Mouse (Mus musculus): Measurements from ENCODE around the gene Dennd6b. TPM values are rescaled to one million over a fixed set of nuclear protein-coding genes. Genes with fewer than 3 reads are reported as not detected.
A peak's percentile ranks its signal among the peaks of the same experiment; 100 is the strongest.

Dennd6b gene
- polyA plus RNA-seq, 1 experiment, result 6.6 TPM

DNA sequence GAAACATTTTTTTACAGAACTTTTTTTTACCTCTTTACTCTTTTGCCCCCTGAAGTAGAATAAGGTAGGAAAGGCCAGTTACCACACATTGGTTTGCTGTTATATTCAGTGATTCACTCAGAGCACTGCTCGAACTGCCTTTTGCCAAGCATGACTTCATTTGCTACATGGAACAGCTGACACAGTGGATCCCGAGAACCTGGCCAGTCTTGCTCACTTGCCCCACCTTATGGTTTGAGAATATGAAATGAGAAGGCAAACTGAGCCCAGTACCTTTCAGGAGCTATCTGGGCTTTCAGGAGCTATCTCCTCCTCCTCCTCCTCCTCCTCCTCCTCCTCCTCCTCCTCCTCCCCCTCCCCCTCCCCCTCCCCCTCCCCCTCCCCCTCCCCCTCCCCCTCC is 37.3 kb upstream of the Dennd6b start:
- Histone ChIP-seq H3K27me3 (ENCODE audit: control insufficient read depth, insufficient read depth, insufficient read length) (no peaks in the 10 kb centered on the region), H3ac (ENCODE audit: control insufficient read depth, insufficient read length) (no peak overlapping the region), H3K36me3 (ENCODE audit: control insufficient read depth, insufficient read depth) (no peaks in the 10 kb centered on the region), H3K4me3 (no peak overlapping the region), H3K79me2 (ENCODE audit: control insufficient read depth, insufficient read depth) (no peaks in the 10 kb centered on the region), H3K4me2 (ENCODE audit: low read depth) (no peak overlapping the region)
- TF ChIP-seq USF1 (IDR thresholded peaks at IDR 0.05; ENCODE audit: low read depth) (peak; percentile 32), POLR2A (IDR thresholded peaks at IDR 0.05; ENCODE audit: insufficient read length, low read depth) (no peak), MYOG (IDR thresholded peaks at IDR 0.05; ENCODE audit: control insufficient read depth in 1 of 3, insufficient read depth in 1 of 3, insufficient read length in 2 of 3, low read depth in 2 of 3) (peak in 2 of 3 experiments; percentile 53 to 63), MYOD1 (IDR thresholded peaks at IDR 0.05; ENCODE audit: control insufficient read depth in 1 of 3, insufficient read length in 2 of 3, low read depth in 2 of 3) (peak; percentile 19 to 70 (median 44)), MAX (IDR thresholded peaks at IDR 0.05; ENCODE audit: low read depth) (no peak)

DNA sequence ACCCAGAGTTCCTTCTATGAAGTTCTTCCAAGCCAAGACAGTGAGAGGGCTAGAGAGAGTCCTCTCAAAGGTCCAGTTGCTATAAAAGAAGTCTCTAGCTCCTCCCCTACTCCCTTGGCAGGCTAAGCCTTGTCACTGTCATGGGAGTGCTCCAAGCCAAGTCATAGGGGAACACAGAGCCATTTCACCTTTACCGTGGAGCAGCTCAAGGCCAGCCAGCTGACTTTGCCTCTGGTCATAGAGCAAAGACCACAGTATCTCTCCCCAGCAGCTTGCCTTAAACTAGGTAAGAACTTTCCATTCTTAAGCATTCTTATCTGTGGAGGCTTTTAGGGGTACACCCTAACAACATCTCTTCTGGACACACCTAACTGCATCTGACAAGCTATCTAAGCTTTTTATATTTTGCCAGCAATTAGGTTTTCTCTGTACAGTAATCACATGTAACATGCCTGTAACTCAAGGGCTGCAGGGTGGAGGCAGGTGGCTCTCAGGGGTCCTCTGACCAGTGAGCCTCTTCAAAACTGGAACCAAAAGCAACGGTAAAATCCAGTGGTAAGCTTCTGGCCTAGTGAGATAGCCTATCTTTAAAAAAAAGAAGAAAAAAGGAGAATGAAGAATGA is 19.4 kb upstream of the Dennd6b start:
- Histone ChIP-seq H3K4me2 (ENCODE audit: low read depth) (no peak overlapping the region), H3K4me3 (no peak overlapping the region), H3K79me2 (ENCODE audit: control insufficient read depth, insufficient read depth) (peaks cover 12% of the 10 kb centered on the region), H3K36me3 (ENCODE audit: control insufficient read depth, insufficient read depth) (peaks cover 14% of the 10 kb centered on the region), H3ac (ENCODE audit: control insufficient read depth, insufficient read length) (no peak overlapping the region), H3K27me3 (ENCODE audit: control insufficient read depth, insufficient read depth, insufficient read length) (no peaks in the 10 kb centered on the region)
- TF ChIP-seq SRF (IDR thresholded peaks at IDR 0.05; ENCODE audit: control insufficient read depth, insufficient read length, low read depth) (no peak), POLR2AphosphoS2 (IDR thresholded peaks at IDR 0.05; ENCODE audit: insufficient read length, low read depth) (no peak), CEBPB (IDR thresholded peaks at IDR 0.05; ENCODE audit: insufficient read depth, poor library complexity, severe bottlenecking) (no peak), E2F4 (IDR thresholded peaks at IDR 0.05; ENCODE audit: insufficient read depth) (no peak)

DNA sequence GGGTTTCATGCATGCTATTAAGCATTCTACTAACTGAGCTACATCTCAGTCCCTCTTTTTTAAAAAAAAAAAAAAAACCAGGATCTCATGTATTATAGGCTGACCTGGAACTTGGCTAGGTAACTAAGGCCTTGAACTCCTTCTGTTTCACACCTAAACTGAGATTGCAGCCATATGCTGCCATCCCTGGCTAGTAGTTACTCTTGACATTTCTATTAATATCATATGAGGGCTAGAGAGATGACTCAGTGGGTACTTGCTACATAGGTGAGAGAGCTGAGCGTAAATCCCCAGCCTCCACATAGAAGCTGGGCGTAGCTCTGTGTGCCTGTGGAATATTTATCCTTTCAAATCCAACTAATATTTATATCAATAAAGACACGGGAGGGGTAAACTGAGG is 18.7 kb upstream of the Dennd6b start:
- H3K79me2 ChIP-seq (ENCODE audit: control insufficient read depth, insufficient read depth), result peaks cover 12% of the 10 kb centered on the region
- no peak overlapping the region for H3K4me2 ChIP-seq (ENCODE audit: low read depth)
- peaks cover 14% of the 10 kb centered on the region for H3K36me3 ChIP-seq (ENCODE audit: control insufficient read depth, insufficient read depth)
- H3K27me3 ChIP-seq (ENCODE audit: control insufficient read depth, insufficient read depth, insufficient read length), result no peaks in the 10 kb centered on the region
- no peak overlapping the region for H3K4me3 ChIP-seq
- H3ac ChIP-seq (ENCODE audit: control insufficient read depth, insufficient read length), result no peak overlapping the region
- TF ChIP-seq MYOG (IDR thresholded peaks at IDR 0.05; ENCODE audit: control insufficient read depth in 1 of 3, insufficient read depth in 1 of 3, insufficient read length in 2 of 3, low read depth in 2 of 3) (no peak), POLR2A (IDR thresholded peaks at IDR 0.05; ENCODE audit: insufficient read length, low read depth) (no peak), POLR2AphosphoS2 (IDR thresholded peaks at IDR 0.05; ENCODE audit: insufficient read length, low read depth) (no peak), MYOD1 (IDR thresholded peaks at IDR 0.05; ENCODE audit: control insufficient read depth in 1 of 3, insufficient read length in 2 of 3, low read depth in 2 of 3) (no peak), USF1 (IDR thresholded peaks at IDR 0.05; ENCODE audit: low read depth) (no peak), SRF (IDR thresholded peaks at IDR 0.05; ENCODE audit: control insufficient read depth, insufficient read length, low read depth) (no peak), E2F4 (IDR thresholded peaks at IDR 0.05; ENCODE audit: insufficient read depth) (no peak), TCF3 (IDR thresholded peaks at IDR 0.05; ENCODE audit: insufficient read length, low read depth) (no peak)

DNA sequence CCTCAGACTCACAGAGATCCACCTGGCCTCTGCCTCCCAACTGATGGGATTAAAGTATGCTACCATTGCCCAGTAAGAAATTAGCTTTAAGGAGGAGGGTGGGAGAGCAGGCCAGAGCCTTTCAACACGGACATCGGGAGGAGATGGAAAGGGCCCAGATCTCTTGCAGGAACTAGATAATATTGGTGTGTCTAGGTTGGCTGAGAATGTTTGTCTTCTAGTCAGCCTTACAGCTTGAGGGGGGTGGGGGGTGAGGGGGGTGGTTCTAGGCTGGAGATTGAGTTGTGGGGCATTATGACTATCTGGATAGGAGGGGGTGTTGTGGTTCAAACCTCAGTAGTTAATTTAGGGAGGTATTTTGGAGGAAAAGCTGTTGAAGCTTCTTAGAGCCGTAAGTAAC is 17.2 kb upstream of the Dennd6b start:
- Histone ChIP-seq H3ac (ENCODE audit: control insufficient read depth, insufficient read length) (no peak overlapping the region), H3K79me2 (ENCODE audit: control insufficient read depth, insufficient read depth) (peaks cover 7% of the 10 kb centered on the region), H3K36me3 (ENCODE audit: control insufficient read depth, insufficient read depth) (peaks cover 14% of the 10 kb centered on the region), H3K4me2 (ENCODE audit: low read depth) (no peak overlapping the region), H3K4me3 (no peak overlapping the region), H3K27me3 (ENCODE audit: control insufficient read depth, insufficient read depth, insufficient read length) (no peaks in the 10 kb centered on the region)
- TF ChIP-seq POLR2A (IDR thresholded peaks at IDR 0.05; ENCODE audit: insufficient read length, low read depth) (no peak), CEBPB (IDR thresholded peaks at IDR 0.05; ENCODE audit: insufficient read depth, poor library complexity, severe bottlenecking) (no peak), USF1 (IDR thresholded peaks at IDR 0.05; ENCODE audit: low read depth) (no peak), TCF3 (IDR thresholded peaks at IDR 0.05; ENCODE audit: insufficient read length, low read depth) (no peak), MYOG (IDR thresholded peaks at IDR 0.05; ENCODE audit: control insufficient read depth in 1 of 3, insufficient read depth in 1 of 3, insufficient read length in 2 of 3, low read depth in 2 of 3) (no peak), POLR2AphosphoS2 (IDR thresholded peaks at IDR 0.05; ENCODE audit: insufficient read length, low read depth) (no peak), TCF12 (IDR thresholded peaks at IDR 0.05; ENCODE audit: insufficient read depth, poor library complexity, severe bottlenecking) (no peak), MAX (IDR thresholded peaks at IDR 0.05; ENCODE audit: low read depth) (no peak), E2F4 (IDR thresholded peaks at IDR 0.05; ENCODE audit: insufficient read depth) (no peak)

DNA sequence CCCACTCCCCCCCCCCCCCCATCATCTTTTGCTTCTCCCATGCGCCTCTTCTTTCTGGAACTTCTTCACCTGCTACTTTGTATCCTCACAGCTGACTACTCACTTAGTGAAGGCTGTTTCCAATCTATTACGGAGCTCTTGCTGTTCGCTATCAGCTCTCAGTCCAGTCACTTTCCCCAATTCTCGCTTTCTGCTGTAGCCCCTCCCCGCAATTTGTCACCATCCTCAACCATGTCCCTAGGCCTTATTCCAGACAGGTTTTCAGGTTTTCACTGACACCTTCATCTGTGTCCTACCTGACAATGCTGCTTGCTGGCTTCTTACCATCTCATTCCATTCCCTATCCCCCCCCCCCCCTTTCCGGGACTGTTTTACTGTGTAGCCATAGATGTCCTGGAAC is 16.2 kb upstream of the Dennd6b start:
- H3K79me2 ChIP-seq (ENCODE audit: control insufficient read depth, insufficient read depth), result peaks cover 4% of the 10 kb centered on the region
- no peak overlapping the region for H3ac ChIP-seq (ENCODE audit: control insufficient read depth, insufficient read length)
- H3K36me3 ChIP-seq (ENCODE audit: control insufficient read depth, insufficient read depth), result peaks cover 14% of the 10 kb centered on the region
- H3K4me2 ChIP-seq (ENCODE audit: low read depth), result peak overlapping the region; percentile 92
- no peaks in the 10 kb centered on the region for H3K27me3 ChIP-seq (ENCODE audit: control insufficient read depth, insufficient read depth, insufficient read length)
- TF ChIP-seq CEBPB (IDR thresholded peaks at IDR 0.05; ENCODE audit: insufficient read depth, poor library complexity, severe bottlenecking) (no peak), POLR2A (IDR thresholded peaks at IDR 0.05; ENCODE audit: insufficient read length, low read depth) (no peak)
- H3K4me3 ChIP-seq, result peak overlapping the region; percentile 61
